Mouse (Mus musculus) forebrain, embryonic 11.5 days (tissue): ENCODE measurements around the gene Itgae. TPM values are rescaled to one million over a fixed set of nuclear protein-coding genes. Genes with fewer than 3 reads are reported as not detected.
A peak's percentile ranks its signal among the peaks of the same experiment; 100 is the strongest.

Experiments
- ATAC-seq: fragments of 200-750 bp; cut with Nextera tagmentation; replicated peaks from 2 replicates; pipeline ENCODE4 v1.8.0; 2017; ENCODE audit warnings: moderate TSS enrichment; ENCODE audit not compliant: low FRiP score
- DNase-seq: peaks from one replicate; pipeline ENCODE4 v3.0.0-alpha.2; 2017; ENCODE audit warnings: low spot score
- H3K27ac ChIP-seq: fragments of 300-500 bp; sonication (generic); 2 replicates; pipeline ENCODE4 v1.5.1; 2014; ENCODE audit warnings: low read depth, low read length
- H3K27me3 ChIP-seq: fragments of 300-500 bp; sonication (generic); 2 replicates; pipeline ENCODE4 v1.6.1; 2014; ENCODE audit warnings: mild to moderate bottlenecking, low read length, mixed read lengths; ENCODE audit not compliant: control insufficient read depth, insufficient read depth
- H3K36me3 ChIP-seq: fragments of 300-500 bp; sonication (generic); 2 replicates; pipeline ENCODE4 v1.6.1; 2014; ENCODE audit warnings: mild to moderate bottlenecking, low read length, moderate library complexity, mixed read lengths; ENCODE audit not compliant: control insufficient read depth, insufficient read depth
- H3K4me1 ChIP-seq: fragments of 300-500 bp; sonication (generic); replicated peaks from 2 replicates; pipeline ENCODE4 v1.6.1; 2014; ENCODE audit warnings: low read length, mixed read lengths; ENCODE audit not compliant: control insufficient read depth, insufficient read depth
- H3K4me2 ChIP-seq: fragments of 300-500 bp; sonication (generic); 2 replicates; pipeline ENCODE4 v1.6.1; 2014; ENCODE audit warnings: low read depth, mild to moderate bottlenecking, low read length, moderate library complexity, mixed read lengths; ENCODE audit not compliant: severe bottlenecking
- H3K4me3 ChIP-seq: fragments of 300-500 bp; sonication (generic); 2 replicates; pipeline ENCODE4 v1.5.1; 2014; ENCODE audit warnings: low read depth, low read length
- H3K9ac ChIP-seq: fragments of 300-500 bp; sonication (generic); 2 replicates; pipeline ENCODE4 v1.6.1; 2014; ENCODE audit warnings: low read length
- H3K9me3 ChIP-seq: fragments of 300-500 bp; sonication (generic); 2 replicates; pipeline ENCODE4 v1.6.1; 2016; ENCODE audit warnings: low read length, mixed read lengths; ENCODE audit not compliant: control insufficient read depth
- WGBS: fragments of 180-500 bp; shearing (Covaris S2); extraction: QIAGEN DNeasy Blood & Tissue Kit; methylation state at CpG from one replicate; pipeline ENCODE4 v1.1.7; 2014; 5-methylcytosine and 5-hydroxymethylcytosine counted together
- polyA plus RNA-seq: library from polyadenylated mRNA; unstranded; fragments of >200 nt; fragmentation: Nextera tagmentation; extraction: Ambion mirVana; gene quantifications from 2 replicates; pipeline ENCODE4 v1.2.1, GENCODE M21; 2014

Itgae gene
- polyA plus RNA-seq, 1 experiment from 2014 or later = 0.64 TPM

DNA sequence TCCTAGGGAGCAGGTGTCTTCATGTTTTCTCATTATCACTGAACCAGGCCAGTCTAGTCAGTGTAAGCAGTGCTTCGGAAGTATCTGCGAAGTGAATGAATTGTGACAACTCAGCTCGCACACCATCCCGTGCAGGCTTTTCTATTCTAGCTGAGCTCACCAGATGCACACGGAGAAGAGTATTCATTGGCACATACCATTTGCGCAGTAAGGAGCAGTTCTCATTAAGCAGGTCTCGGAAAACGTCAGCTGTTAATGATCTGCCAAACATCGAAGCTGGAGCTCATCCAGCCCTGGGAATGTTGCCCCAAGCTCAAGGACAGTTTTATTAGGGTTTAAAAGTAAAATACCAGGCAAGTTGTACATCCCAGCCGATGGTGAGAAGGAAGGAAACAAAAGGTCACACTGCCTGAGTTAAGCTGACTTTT is 5.6 kb upstream of the Itgae start:
- no peaks in the 10 kb centered on the region for H3K4me1 ChIP-seq
- no peak overlapping the region for H3K4me3 ChIP-seq
- H3K27me3 ChIP-seq = no peaks in the 10 kb centered on the region
- no peaks in the 10 kb centered on the region for H3K9me3 ChIP-seq
- H3K9ac ChIP-seq = no peak overlapping the region
- H3K4me2 ChIP-seq = no peak overlapping the region
- no peak overlapping the region for H3K27ac ChIP-seq
- DNase-seq (no peak), ATAC-seq (no peak)
- 88% methylated on average over 10 of the region's 10 CpGs for WGBS
- H3K36me3 ChIP-seq = no peaks in the 10 kb centered on the region

DNA sequence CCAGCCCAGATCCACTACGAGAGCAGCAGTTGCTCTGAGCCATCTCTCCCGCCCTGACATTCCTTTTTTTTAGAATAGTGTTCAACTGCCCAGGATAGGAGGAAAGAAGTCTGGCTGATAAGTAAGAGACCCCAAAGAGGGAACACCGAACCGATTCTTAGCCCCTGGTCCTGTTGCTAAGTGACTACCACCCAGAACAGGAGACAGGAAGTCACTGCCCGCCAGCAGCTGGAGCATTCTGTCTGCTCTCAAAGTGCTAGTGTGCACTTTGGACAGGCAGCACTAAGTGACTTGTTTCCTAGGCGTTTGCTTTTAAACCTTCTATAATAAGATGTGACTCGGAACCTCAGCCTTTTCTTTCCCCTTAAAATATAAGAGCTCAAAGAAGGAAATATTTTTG is 5.0 kb upstream of the Itgae start:
- H3K9me3 ChIP-seq = no peaks in the 10 kb centered on the region
- H3K27ac ChIP-seq = no peak overlapping the region
- ATAC-seq (no peak), DNase-seq (peak; percentile 33)
- no peaks in the 10 kb centered on the region for H3K4me1 ChIP-seq
- H3K4me2 ChIP-seq = no peak overlapping the region
- H3K9ac ChIP-seq = no peak overlapping the region
- WGBS = 85% methylated on average over 7 of the region's 7 CpGs
- no peaks in the 10 kb centered on the region for H3K36me3 ChIP-seq
- no peak overlapping the region for H3K4me3 ChIP-seq
- H3K27me3 ChIP-seq = no peaks in the 10 kb centered on the region

DNA sequence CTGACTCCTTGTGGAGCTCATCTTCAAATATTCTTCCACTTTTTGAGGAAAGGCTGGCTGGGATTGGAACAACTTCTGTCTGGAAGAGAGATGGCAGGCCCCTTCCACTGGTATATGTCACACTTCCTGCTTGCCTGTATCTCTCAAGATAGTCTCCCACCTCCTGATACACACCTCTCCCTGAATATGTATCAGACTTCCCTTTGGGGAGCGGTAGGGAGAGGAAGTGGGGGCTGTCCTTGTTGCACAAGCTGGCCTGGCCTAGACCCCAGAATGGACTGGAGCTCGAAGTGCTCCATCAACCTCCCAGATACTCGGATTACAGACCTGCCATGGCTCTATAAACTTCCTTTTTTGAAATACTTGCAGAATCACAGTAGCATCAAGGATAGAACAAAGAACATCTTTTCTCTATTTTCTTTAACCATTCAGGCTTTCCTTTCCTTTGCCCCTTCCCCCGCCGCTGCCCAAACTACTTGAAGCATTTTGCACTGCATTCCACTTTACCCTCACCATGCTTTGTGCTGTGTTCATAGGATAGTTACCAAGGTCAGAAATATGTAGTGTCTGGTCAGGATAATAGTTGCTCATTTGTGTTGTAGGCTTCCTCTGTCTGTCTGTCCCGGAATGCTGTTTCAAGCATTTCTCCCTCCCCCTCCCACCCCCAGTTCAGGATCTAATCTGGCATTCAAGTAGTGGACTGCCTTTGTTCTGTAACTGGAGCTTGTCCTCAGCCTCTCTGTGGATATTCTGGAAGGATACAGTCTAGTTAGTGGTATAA is 2.5 kb upstream of the Itgae start:
- no peaks in the 10 kb centered on the region for H3K27me3 ChIP-seq
- peak; percentile 24 for DNase-seq
- H3K4me3 ChIP-seq = no peak overlapping the region
- WGBS = 70% methylated on average over 6 of the region's 6 CpGs
- ATAC-seq = no peak
- H3K4me1 ChIP-seq = no peaks in the 10 kb centered on the region
- no peak overlapping the region for H3K9ac ChIP-seq
- H3K36me3 ChIP-seq = no peaks in the 10 kb centered on the region
- no peaks in the 10 kb centered on the region for H3K9me3 ChIP-seq
- no peak overlapping the region for H3K4me2 ChIP-seq
- no peak overlapping the region for H3K27ac ChIP-seq

DNA sequence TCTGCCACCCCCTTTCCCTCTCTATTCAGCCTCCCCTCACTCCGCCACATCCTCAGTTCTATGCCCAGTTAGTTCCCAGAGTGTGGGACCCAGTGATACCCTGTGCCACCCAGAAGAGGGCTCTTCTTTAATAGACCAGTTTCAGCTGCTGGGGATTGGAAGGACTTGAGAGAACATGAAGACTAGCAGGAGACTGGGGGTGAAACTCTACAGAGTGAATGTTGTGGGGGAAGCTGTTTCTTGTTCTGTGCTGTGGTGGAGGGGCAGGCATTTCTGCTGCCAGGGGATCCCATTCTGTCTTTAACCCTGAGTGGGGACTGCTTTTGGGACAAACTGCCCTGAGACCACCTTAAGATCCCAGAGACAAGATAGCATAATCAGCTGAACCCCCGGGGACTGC is 443 bp downstream of the Itgae start:
- no peaks in the 10 kb centered on the region for H3K27me3 ChIP-seq
- no peaks in the 10 kb centered on the region for H3K36me3 ChIP-seq
- H3K9me3 ChIP-seq = no peaks in the 10 kb centered on the region
- no peaks in the 10 kb centered on the region for H3K4me1 ChIP-seq
- no peak overlapping the region for H3K4me3 ChIP-seq
- DNase-seq (no peak), ATAC-seq (no peak)
- no peak overlapping the region for H3K9ac ChIP-seq
- WGBS = 91% methylated on average over 2 of the region's 2 CpGs
- H3K27ac ChIP-seq = no peak overlapping the region
- H3K4me2 ChIP-seq = no peak overlapping the region

DNA sequence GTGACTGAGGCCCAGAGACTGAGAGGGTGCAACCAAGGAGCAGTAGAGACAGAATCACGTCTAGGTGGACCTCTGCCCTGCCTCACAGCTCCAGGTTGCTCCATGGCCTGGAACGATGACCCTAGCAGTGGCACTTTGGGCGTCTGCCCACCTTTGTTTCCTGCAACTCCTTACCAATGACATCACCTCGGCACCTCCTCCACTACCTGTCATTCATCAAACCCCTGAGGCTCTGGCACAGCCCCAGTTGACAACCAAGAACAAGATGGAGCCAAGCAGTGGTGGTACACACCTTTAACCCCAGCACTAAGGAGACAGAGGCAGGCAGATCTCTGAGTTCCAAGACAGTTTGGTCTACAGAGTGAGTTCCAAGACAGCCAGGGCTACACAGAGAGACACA is 1.7 kb downstream of the Itgae start:
- ATAC-seq = no peak
- H3K27me3 ChIP-seq = no peaks in the 10 kb centered on the region
- H3K36me3 ChIP-seq = no peaks in the 10 kb centered on the region

DNA sequence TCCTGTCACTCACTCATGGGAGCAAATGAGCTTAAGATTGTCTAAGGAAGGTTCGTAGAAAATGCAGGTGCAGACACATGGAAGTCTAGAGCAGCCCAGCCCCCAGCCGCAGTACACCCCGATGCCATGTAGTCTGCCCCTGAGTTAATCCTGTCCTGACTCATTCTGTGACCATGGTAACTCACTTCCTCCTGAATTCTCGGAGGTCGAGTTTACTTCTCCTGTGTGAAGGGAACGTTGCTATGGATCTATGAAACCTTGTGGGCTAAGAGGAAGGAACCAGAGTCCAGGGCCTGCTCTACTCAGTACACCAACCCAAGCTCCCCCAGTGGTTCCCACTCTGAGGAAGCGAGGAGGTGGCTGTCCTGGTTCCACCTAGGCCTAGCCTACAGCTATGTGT is 2.5 kb downstream of the Itgae start:
- Histone ChIP-seq H3K27me3 (no peaks in the 10 kb centered on the region), H3K9me3 (no peaks in the 10 kb centered on the region), H3K4me3 (no peak overlapping the region), H3K36me3 (no peaks in the 10 kb centered on the region), H3K27ac (no peak overlapping the region), H3K4me2 (no peak overlapping the region), H3K4me1 (no peaks in the 10 kb centered on the region), H3K9ac (no peak overlapping the region)
- DNase-seq (no peak), ATAC-seq (no peak)
- WGBS = 77% methylated on average over 7 of the region's 7 CpGs

More for the DNA sequence above, 1.7 kb downstream of the Itgae start:
- 85% methylated on average over 4 of the region's 4 CpGs for WGBS
- no peak overlapping the region for H3K4me3 ChIP-seq
- H3K9me3 ChIP-seq = no peaks in the 10 kb centered on the region
- H3K27ac ChIP-seq = no peak overlapping the region
- no peak overlapping the region for H3K4me2 ChIP-seq
- H3K9ac ChIP-seq = no peak overlapping the region
- no peak for DNase-seq
- H3K4me1 ChIP-seq = no peaks in the 10 kb centered on the region

DNA sequence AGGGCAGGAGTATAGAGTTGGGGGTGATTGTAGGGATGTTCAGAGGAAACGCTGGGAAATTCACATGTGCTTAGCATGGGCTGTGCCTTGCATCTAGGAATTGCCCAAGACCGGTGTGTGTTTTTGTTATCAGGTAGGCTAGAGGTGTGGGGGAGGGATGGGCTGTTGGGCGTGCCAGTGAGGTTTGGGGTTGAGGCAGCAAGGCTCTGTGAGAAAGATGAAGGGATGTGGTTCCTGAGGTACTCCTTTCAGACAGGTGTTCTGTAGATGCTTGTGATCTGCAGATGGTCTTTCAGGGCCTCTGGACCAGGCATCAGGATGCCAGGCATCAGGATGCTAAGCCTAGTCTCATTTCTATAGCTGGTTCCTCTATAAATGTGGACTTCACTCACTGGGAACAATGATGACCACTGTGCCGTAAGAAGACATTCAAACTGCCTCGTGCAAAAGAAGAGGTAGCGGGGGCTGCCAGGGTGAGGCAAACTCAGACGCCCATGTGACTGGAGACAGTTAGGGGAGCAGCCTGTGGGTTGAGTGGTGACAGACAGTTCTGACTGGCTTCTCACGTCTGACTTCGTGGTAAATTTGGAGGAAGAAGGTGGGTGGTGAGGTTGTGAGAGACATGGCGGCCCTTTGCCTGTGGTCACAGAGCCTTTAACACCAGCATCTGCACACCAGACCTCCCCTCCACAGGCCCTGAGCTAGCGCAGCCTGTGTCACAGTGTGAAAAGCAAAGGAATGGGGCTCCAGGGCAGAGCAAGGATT is 4.0 kb downstream of the Itgae start:
- Histone ChIP-seq H3K4me1 (no peaks in the 10 kb centered on the region), H3K27ac (no peak overlapping the region), H3K9me3 (no peaks in the 10 kb centered on the region), H3K4me2 (no peak overlapping the region), H3K4me3 (no peak overlapping the region), H3K27me3 (no peaks in the 10 kb centered on the region), H3K36me3 (no peaks in the 10 kb centered on the region), H3K9ac (no peak overlapping the region)
- no peak for DNase-seq
- ATAC-seq = no peak
- WGBS = 80% methylated on average over 11 of the region's 11 CpGs

DNA sequence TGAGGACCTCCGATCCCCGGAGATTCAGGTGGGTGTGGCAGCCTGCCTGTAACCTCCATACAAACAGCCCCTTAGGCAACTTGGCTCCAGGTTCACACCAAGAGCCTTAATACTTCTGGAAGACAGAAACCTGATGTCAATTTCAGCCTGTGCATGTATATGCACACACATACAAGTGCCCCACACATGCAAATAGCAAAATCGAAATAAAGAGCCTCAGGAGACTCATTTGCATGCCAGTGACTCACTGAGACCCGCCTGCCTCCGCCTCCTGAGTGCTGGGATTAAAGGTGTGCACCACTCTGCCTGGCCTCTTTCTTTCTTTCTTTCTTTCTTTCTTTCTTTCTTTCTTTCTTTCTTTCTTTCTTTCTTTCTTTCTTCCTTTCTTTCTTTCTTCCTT is 8.5 kb downstream of the Itgae start:
- Histone ChIP-seq H3K27ac (no peak overlapping the region), H3K4me3 (no peak overlapping the region), H3K9me3 (no peaks in the 10 kb centered on the region), H3K36me3 (no peaks in the 10 kb centered on the region), H3K4me2 (no peak overlapping the region), H3K9ac (no peak overlapping the region), H3K27me3 (no peaks in the 10 kb centered on the region), H3K4me1 (no peaks in the 10 kb centered on the region)
- DNase-seq (no peak), ATAC-seq (no peak)
- 71% methylated on average over 5 of the region's 5 CpGs for WGBS
